Comparison of ENCODE assay signal across 29 mouse cellular contexts in the genomic region with DNA sequence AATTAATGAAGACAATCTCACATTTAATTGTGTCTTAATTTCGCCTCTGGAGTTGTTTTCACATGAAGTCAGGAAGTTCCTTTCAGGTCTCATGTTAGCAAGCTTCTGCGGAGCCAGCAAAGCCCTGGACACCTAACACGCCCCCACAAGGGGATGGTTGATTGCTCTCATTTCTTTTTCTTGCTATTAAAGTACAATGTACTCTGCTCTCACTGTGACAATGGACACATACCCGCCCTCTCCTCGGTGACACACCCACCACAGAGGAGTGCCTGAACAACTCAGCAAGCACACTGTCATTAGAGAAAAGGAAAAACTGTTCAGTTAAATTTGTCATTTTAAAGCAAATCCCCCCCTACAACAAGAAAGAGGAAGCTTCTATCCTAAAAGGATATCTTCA. TPM values are rescaled to one million over a fixed set of nuclear protein-coding genes. Genes with fewer than 3 reads are reported as not detected.
"Had no signal": no experiment of that assay in that cellular context is flagged by ENCODE, and none has a peak within 500 bp of the region (broad histone marks: within the 10 kb centered on the region; RNA-seq: fewer than 3 reads in every experiment).

No protein-coding gene starts in this region.

- H3K27ac ChIP-seq: heart, embryonic 13.5 days; heart, embryonic 15.5 days; hindbrain, embryonic 13.5 days; hindbrain, embryonic 15.5 days; hindbrain, postnatal 0 days; limb, embryonic 13.5 days; limb, embryonic 15.5 days; liver, embryonic 12.5 days; liver, embryonic 14.5 days had no signal

- H3K4me3 ChIP-seq: heart, embryonic 13.5 days; heart, embryonic 15.5 days; hindbrain, embryonic 13.5 days; hindbrain, embryonic 15.5 days; limb, embryonic 13.5 days; limb, embryonic 15.5 days; liver, embryonic 12.5 days had no signal

- ATAC-seq: forebrain, postnatal 0 days; hindbrain, postnatal 0 days; intestine, embryonic 16.5 days; liver, embryonic 12.5 days had no signal

- DNase-seq: forebrain, postnatal 0 days; gastrocnemius, postnatal 14 days; gastrocnemius, postnatal 36 days; heart, adult 18-20 months; heart, postnatal 14 days; heart, postnatal 36 days; kidney, adult 11 months; kidney, adult 2 months; kidney, adult 9 months; kidney, postnatal 14 days; kidney, postnatal 36 days; layer of hippocampus, adult 9-11 months; layer of hippocampus, postnatal 36 days; left cerebral cortex, postnatal 4 days had no signal

- H3K4me1 ChIP-seq: heart, embryonic 13.5 days; heart, embryonic 15.5 days; hindbrain, embryonic 13.5 days; hindbrain, embryonic 15.5 days; limb, embryonic 13.5 days; limb, embryonic 15.5 days; liver, embryonic 12.5 days had no signal

- H3K9ac ChIP-seq: forebrain, postnatal 0 days; heart, embryonic 13.5 days; heart, embryonic 15.5 days; hindbrain, embryonic 13.5 days; hindbrain, embryonic 15.5 days; limb, embryonic 13.5 days; limb, embryonic 15.5 days; liver, embryonic 12.5 days; liver, embryonic 14.5 days had no signal

- H3K4me2 ChIP-seq: heart, embryonic 11.5 days; heart, embryonic 13.5 days; heart, embryonic 15.5 days; hindbrain, embryonic 13.5 days; hindbrain, embryonic 15.5 days; limb, embryonic 13.5 days; limb, embryonic 15.5 days; liver, embryonic 12.5 days had no signal

- H3K9me3 ChIP-seq: heart, embryonic 13.5 days; heart, embryonic 15.5 days; hindbrain, embryonic 13.5 days; hindbrain, embryonic 15.5 days; limb, embryonic 13.5 days; limb, embryonic 15.5 days; liver, embryonic 12.5 days had no signal

- H3K27me3 ChIP-seq: heart, embryonic 13.5 days; heart, embryonic 15.5 days; hindbrain, embryonic 13.5 days; hindbrain, embryonic 15.5 days; limb, embryonic 13.5 days; limb, embryonic 15.5 days; liver, embryonic 12.5 days had no signal

RNA-seq across cellular contexts. Expression of a gene that starts 40.6 kb away (rescaled TPM):
- polyA plus RNA-seq: frontal cortex, adult 2 months; gonadal fat pad, adult 2 months; kidney, adult 2 months; large intestine, adult 2 months; liver, adult 2 months had no signal
